Mouse (Mus musculus) inflammation-experienced regulatory T-cells, adult 6 months (primary cell): Measurements from ENCODE around the gene Batf. TPM values are rescaled to one million over a fixed set of nuclear protein-coding genes. Genes with fewer than 3 reads are reported as not detected.
"Not testable (repeated sequence)": the region's sequence is repeated elsewhere in the genome, so short reads cannot be mapped to it uniquely, and the experiment has no call there.

Source experiments
- ATAC-seq: one replicate; pipeline ENCODE4 v1.8.0; 2017
- polyA plus RNA-seq, 3 experiments: library from polyadenylated mRNA; unstranded; fragments of 100-300 nt; shearing (Covaris generic); gene quantifications; one replicate each; pipeline ENCODE4 v1.2.1; 2017

The Batf gene
- 100 to 1,000 TPM; 172 to 296 (median 268) TPM for polyA plus RNA-seq

- ATAC-seq: peak; percentile 88
These were observed at the start of gene Batf for GRCm38 (mm10) chr12:85686466-85687216. Batf (plus strand) TSS chr12:85686669.

GRCm38 (mm10) chr12:85637932-85638331 lies 48.5 kb upstream of the Batf start:
- ATAC-seq: peak; percentile 3

GRCm38 (mm10) chr12:85638541-85639325 lies 47.7 kb upstream of the Batf start:
- peak; percentile 57 for ATAC-seq

- ATAC-seq: no peak
These were observed 47.0 kb upstream of the Batf start for GRCm38 (mm10) chr12:85639326-85640008.

GRCm38 (mm10) chr12:85640852-85641563 lies 45.5 kb upstream of the Batf start:
- peak; percentile 35 for ATAC-seq

- no peak for ATAC-seq
These were observed 44.9 kb upstream of the Batf start for GRCm38 (mm10) chr12:85641564-85641931.

GRCm38 (mm10) chr12:85643735-85644134 lies 42.7 kb upstream of the Batf start:
- ATAC-seq: no peak

GRCm38 (mm10) chr12:85645664-85646063 lies 40.8 kb upstream of the Batf start:
- no peak for ATAC-seq

GRCm38 (mm10) chr12:85647346-85647745 lies 39.1 kb upstream of the Batf start:
- ATAC-seq: peak; percentile 58

- ATAC-seq: no peak
These were observed 38.5 kb upstream of the Batf start for GRCm38 (mm10) chr12:85647955-85648354.

GRCm38 (mm10) chr12:85659319-85659718 lies 27.1 kb upstream of the Batf start:
- no peak for ATAC-seq

- ATAC-seq: peak; percentile 81
These were observed 25.6 kb upstream of the Batf start for GRCm38 (mm10) chr12:85660855-85661254.

GRCm38 (mm10) chr12:85662232-85662631 lies 24.2 kb upstream of the Batf start:
- ATAC-seq: not testable (repeated sequence)

GRCm38 (mm10) chr12:85662896-85663295 lies 23.6 kb upstream of the Batf start:
- ATAC-seq: peak; percentile 55

GRCm38 (mm10) chr12:85666112-85666511 lies 20.4 kb upstream of the Batf start:
- peak; percentile 53 for ATAC-seq

GRCm38 (mm10) chr12:85667071-85667470 lies 19.4 kb upstream of the Batf start:
- no peak for ATAC-seq

GRCm38 (mm10) chr12:85668696-85669095 lies 17.8 kb upstream of the Batf start:
- no peak for ATAC-seq

- ATAC-seq: no peak
These were observed 16.4 kb upstream of the Batf start for GRCm38 (mm10) chr12:85670080-85670479.

- no peak for ATAC-seq
These were observed 12.6 kb upstream of the Batf start for GRCm38 (mm10) chr12:85673914-85674313.

- no peak for ATAC-seq
These were observed 7.4 kb upstream of the Batf start for GRCm38 (mm10) chr12:85679117-85679516.

GRCm38 (mm10) chr12:85679808-85680207 lies 6.7 kb upstream of the Batf start:
- ATAC-seq: no peak

- ATAC-seq: no peak
These were observed 4.1 kb upstream of the Batf start for GRCm38 (mm10) chr12:85682328-85682727.
